Mouse (Mus musculus) midbrain, embryonic 13.5 days (tissue): ENCODE data around the gene Rap1gap2. TPM values are rescaled to one million over a fixed set of nuclear protein-coding genes. Genes with fewer than 3 reads are reported as not detected.

Source experiments
- ATAC-seq: fragments of 200-750 bp; cut with Nextera tagmentation; 2 replicates; pipeline ENCODE4 v1.8.0; 2017; ENCODE audit warnings: mild to moderate bottlenecking, moderate TSS enrichment, moderate library complexity
- H3K27ac ChIP-seq: fragments of 300-500 bp; sonication (generic); 2 replicates; pipeline ENCODE4 v1.5.1; 2015; ENCODE audit warnings: inconsistent platforms, mild to moderate bottlenecking, moderate library complexity
- H3K27me3 ChIP-seq: fragments of 300-500 bp; sonication (generic); 2 replicates; pipeline ENCODE4 v1.6.1; 2015; ENCODE audit warnings: mild to moderate bottlenecking, inconsistent platforms
- H3K36me3 ChIP-seq: fragments of 300-500 bp; sonication (generic); 2 replicates; pipeline ENCODE4 v1.6.1; 2015; ENCODE audit warnings: mild to moderate bottlenecking, inconsistent platforms
- H3K4me1 ChIP-seq: fragments of 300-500 bp; sonication (generic); replicated peaks from 2 replicates; pipeline ENCODE4 v1.6.1; 2015; ENCODE audit warnings: inconsistent platforms
- H3K4me2 ChIP-seq: fragments of 300-500 bp; sonication (generic); replicated peaks from 2 replicates; pipeline ENCODE4 v1.6.1; 2015; ENCODE audit warnings: moderate library complexity, mild to moderate bottlenecking, inconsistent platforms
- H3K4me3 ChIP-seq: fragments of 300-500 bp; sonication (generic); replicated peaks from 2 replicates; pipeline ENCODE4 v1.5.1; 2015; ENCODE audit warnings: mild to moderate bottlenecking, inconsistent platforms
- H3K9ac ChIP-seq: fragments of 300-500 bp; sonication (generic); replicated peaks from 2 replicates; pipeline ENCODE4 v1.6.1; 2015; ENCODE audit warnings: mild to moderate bottlenecking, inconsistent platforms
- H3K9me3 ChIP-seq: fragments of 300-500 bp; sonication (generic); 2 replicates; pipeline ENCODE4 v1.6.1; 2016; ENCODE audit warnings: mild to moderate bottlenecking, inconsistent platforms
- WGBS: fragments of 180-500 bp; shearing (Covaris S2); methylation state at CpG from one replicate; pipeline ENCODE4 v1.1.7; 2015; 5-methylcytosine and 5-hydroxymethylcytosine counted together
- polyA plus RNA-seq: library from polyadenylated mRNA; unstranded; fragments of >200 nt; fragmentation: Nextera tagmentation; extraction: Ambion mirVana; gene quantifications from 2 replicates; pipeline ENCODE4 v1.2.1, GENCODE M21; 2015

Rap1gap2 gene
- polyA plus RNA-seq, 1 experiment from 2014 or later = 7.3 TPM

GRCm38 (mm10) chr11:74512595-74512994, 98.1 kb downstream of the Rap1gap2 start:
- 89% methylated on average over 10 of the region's 10 CpGs for WGBS
- no peak for ATAC-seq
- no peaks in the 10 kb centered on the region for H3K27me3 ChIP-seq

GRCm38 (mm10) chr11:74506275-74506674, 104.4 kb downstream of the Rap1gap2 start:
- Histone ChIP-seq H3K4me1 (peaks cover 18% of the 10 kb centered on the region; the same call in 1 of the 2 replicates), H3K9ac (no peak overlapping the region), H3K36me3 (no peaks in the 10 kb centered on the region), H3K27ac (no peak overlapping the region), H3K4me2 (no peak overlapping the region), H3K9me3 (no peaks in the 10 kb centered on the region), H3K4me3 (no peak overlapping the region), H3K27me3 (no peaks in the 10 kb centered on the region)
- 50% methylated on average over 6 of the region's 6 CpGs for WGBS
- peak; percentile 62 for ATAC-seq

More at GRCm38 (mm10) chr11:74512595-74512994, 98.1 kb downstream of the Rap1gap2 start:
- H3K4me3 ChIP-seq = no peak overlapping the region
- no peak overlapping the region for H3K27ac ChIP-seq
- H3K4me1 ChIP-seq = peaks cover 7% of the 10 kb centered on the region; the same call in 1 of the 2 replicates
- H3K36me3 ChIP-seq = no peaks in the 10 kb centered on the region
- no peak overlapping the region for H3K4me2 ChIP-seq
- H3K9ac ChIP-seq = no peak overlapping the region
- no peaks in the 10 kb centered on the region for H3K9me3 ChIP-seq

GRCm38 (mm10) chr11:74502485-74502884, 108.2 kb downstream of the Rap1gap2 start:
- no peak for ATAC-seq
- Histone ChIP-seq H3K27me3 (no peaks in the 10 kb centered on the region), H3K9me3 (no peaks in the 10 kb centered on the region), H3K4me1 (peaks cover 30% of the 10 kb centered on the region), H3K9ac (no peak overlapping the region), H3K4me2 (no peak overlapping the region), H3K27ac (no peak overlapping the region), H3K4me3 (no peak overlapping the region), H3K36me3 (no peaks in the 10 kb centered on the region)
- WGBS = 90% methylated on average over 8 of the region's 8 CpGs

GRCm38 (mm10) chr11:74501989-74502388, 108.7 kb downstream of the Rap1gap2 start:
- no peak overlapping the region for H3K27ac ChIP-seq
- no peak overlapping the region for H3K4me3 ChIP-seq
- no peak overlapping the region for H3K9ac ChIP-seq
- no peaks in the 10 kb centered on the region for H3K36me3 ChIP-seq
- H3K4me1 ChIP-seq = peaks cover 29% of the 10 kb centered on the region
- ATAC-seq = no peak
- no peaks in the 10 kb centered on the region for H3K27me3 ChIP-seq
- no peak overlapping the region for H3K4me2 ChIP-seq
- no peaks in the 10 kb centered on the region for H3K9me3 ChIP-seq

GRCm38 (mm10) chr11:74501061-74501460, 109.7 kb downstream of the Rap1gap2 start:
- Histone ChIP-seq H3K27me3 (no peaks in the 10 kb centered on the region), H3K4me2 (no peak overlapping the region), H3K9ac (no peak overlapping the region), H3K9me3 (no peaks in the 10 kb centered on the region), H3K36me3 (no peaks in the 10 kb centered on the region), H3K27ac (no peak overlapping the region), H3K4me3 (no peak overlapping the region), H3K4me1 (peaks cover 22% of the 10 kb centered on the region)
- ATAC-seq = no peak
- 85% methylated on average over 3 of the region's 3 CpGs for WGBS

- Histone ChIP-seq H3K36me3 (no peaks in the 10 kb centered on the region), H3K4me3 (no peak overlapping the region), H3K27ac (no peak overlapping the region), H3K9ac (no peak overlapping the region), H3K27me3 (no peaks in the 10 kb centered on the region), H3K4me1 (peaks cover 15% of the 10 kb centered on the region), H3K9me3 (no peaks in the 10 kb centered on the region), H3K4me2 (no peak overlapping the region)
- ATAC-seq = 0 out of 2 replicates have a peak, but pooled peaks have one; percentile 34
- WGBS = 65% methylated on average over 8 of the region's 8 CpGs
Measured at GRCm38 (mm10) chr11:74499521-74500099, 111.1 kb downstream of the Rap1gap2 start.

GRCm38 (mm10) chr11:74499058-74499457, 111.7 kb downstream of the Rap1gap2 start:
- ATAC-seq = peak; percentile 50; the same call in 1 of the 2 replicates
- WGBS = 54% methylated on average over 3 of the region's 3 CpGs
- peaks cover 15% of the 10 kb centered on the region for H3K4me1 ChIP-seq
- no peak overlapping the region for H3K27ac ChIP-seq
- no peak overlapping the region for H3K4me2 ChIP-seq
- H3K9ac ChIP-seq = no peak overlapping the region
- no peak overlapping the region for H3K4me3 ChIP-seq
- no peaks in the 10 kb centered on the region for H3K27me3 ChIP-seq
- no peaks in the 10 kb centered on the region for H3K9me3 ChIP-seq
- no peaks in the 10 kb centered on the region for H3K36me3 ChIP-seq

- Histone ChIP-seq H3K9me3 (no peaks in the 10 kb centered on the region), H3K4me1 (peaks cover 15% of the 10 kb centered on the region), H3K9ac (no peak overlapping the region), H3K27me3 (no peaks in the 10 kb centered on the region), H3K36me3 (no peaks in the 10 kb centered on the region), H3K4me2 (no peak overlapping the region), H3K4me3 (no peak overlapping the region), H3K27ac (no peak overlapping the region)
- ATAC-seq = no peak
- WGBS = 94% methylated on average over 3 of the region's 3 CpGs
Measured at GRCm38 (mm10) chr11:74496581-74496980, 114.1 kb downstream of the Rap1gap2 start.

- H3K36me3 ChIP-seq = no peaks in the 10 kb centered on the region
- no peak for ATAC-seq
- no peak overlapping the region for H3K9ac ChIP-seq
- H3K4me2 ChIP-seq = no peak overlapping the region
- H3K27ac ChIP-seq = no peak overlapping the region
- H3K27me3 ChIP-seq = no peaks in the 10 kb centered on the region
- no peak overlapping the region for H3K4me3 ChIP-seq
- 80% methylated on average over 8 of the region's 8 CpGs for WGBS
- H3K9me3 ChIP-seq = no peaks in the 10 kb centered on the region
- H3K4me1 ChIP-seq = peaks cover 1% of the 10 kb centered on the region; the same call in 1 of the 2 replicates
Measured at GRCm38 (mm10) chr11:74493936-74494335, 116.8 kb downstream of the Rap1gap2 start.

GRCm38 (mm10) chr11:74493172-74493862, 117.4 kb downstream of the Rap1gap2 start:
- WGBS = 85% methylated on average over 11 of the region's 11 CpGs
- ATAC-seq = no peak
- Histone ChIP-seq H3K9me3 (no peaks in the 10 kb centered on the region), H3K4me1 (no peaks in the 10 kb centered on the region), H3K27me3 (no peaks in the 10 kb centered on the region), H3K36me3 (no peaks in the 10 kb centered on the region), H3K4me3 (no peak overlapping the region), H3K4me2 (no peak overlapping the region), H3K9ac (no peak overlapping the region), H3K27ac (no peak overlapping the region)

- 95% methylated on average over 4 of the region's 4 CpGs for WGBS
- Histone ChIP-seq H3K27me3 (no peaks in the 10 kb centered on the region), H3K4me2 (no peak overlapping the region), H3K4me3 (no peak overlapping the region), H3K27ac (no peak overlapping the region), H3K36me3 (no peaks in the 10 kb centered on the region), H3K9ac (no peak overlapping the region), H3K9me3 (no peaks in the 10 kb centered on the region), H3K4me1 (no peaks in the 10 kb centered on the region)
- no peak for ATAC-seq
Measured at GRCm38 (mm10) chr11:74491130-74491529, 119.6 kb downstream of the Rap1gap2 start.

- no peaks in the 10 kb centered on the region for H3K36me3 ChIP-seq
- no peaks in the 10 kb centered on the region for H3K27me3 ChIP-seq
- no peak for ATAC-seq
- no peaks in the 10 kb centered on the region for H3K4me1 ChIP-seq
- no peak overlapping the region for H3K4me2 ChIP-seq
- 76% methylated on average over 5 of the region's 5 CpGs for WGBS
- H3K9ac ChIP-seq = no peak overlapping the region
- no peak overlapping the region for H3K27ac ChIP-seq
- H3K4me3 ChIP-seq = no peak overlapping the region
- H3K9me3 ChIP-seq = no peaks in the 10 kb centered on the region
Measured at GRCm38 (mm10) chr11:74489239-74489638, 121.5 kb downstream of the Rap1gap2 start.
